Mouse (Mus musculus): ENCODE measurements at regions not wholly inside any gene's neighbourhood (a gene's known extent, or its start where the extent isn't known, plus 50 kb on each side); places are given as distances from the start of the nearest gene placed in this dataset.

DNA sequence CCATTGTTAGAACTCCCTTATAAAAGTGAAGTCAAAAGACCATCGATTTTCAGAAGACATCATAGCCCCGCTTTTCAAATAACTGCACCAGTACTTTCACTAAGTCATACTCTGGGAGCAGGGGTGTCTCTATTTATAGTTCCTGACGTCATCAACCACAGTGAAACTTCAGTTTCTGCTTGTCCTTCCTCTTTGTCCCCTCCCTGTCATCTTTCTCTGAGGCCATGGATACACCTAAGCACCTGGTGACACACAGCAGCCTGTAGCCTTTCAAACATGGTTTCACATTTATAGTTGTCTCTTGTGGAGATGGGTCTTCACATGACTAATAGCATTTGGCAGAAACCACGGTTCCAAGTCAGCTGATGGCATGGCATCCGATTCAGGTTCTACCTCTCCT, 277.2 kb downstream of the 4933412E24Rik start:
- TF ChIP-seq TCF12 (IDR thresholded peaks at IDR 0.05; ENCODE audit: insufficient read depth, poor library complexity, severe bottlenecking) (no peak), CEBPB (IDR thresholded peaks at IDR 0.05; ENCODE audit: insufficient read depth, poor library complexity, severe bottlenecking) (no peak), E2F4 (IDR thresholded peaks at IDR 0.05; ENCODE audit: insufficient read depth) (no peak), REST (IDR thresholded peaks at IDR 0.05; ENCODE audit: insufficient read depth, insufficient read length) (no peak), USF1 (IDR thresholded peaks at IDR 0.05; ENCODE audit: low read depth) (no peak), SRF (IDR thresholded peaks at IDR 0.05; ENCODE audit: control insufficient read depth, insufficient read length, low read depth) (no peak), POLR2AphosphoS2 (IDR thresholded peaks at IDR 0.05; ENCODE audit: insufficient read length, low read depth) (no peak), MYOD1 (IDR thresholded peaks at IDR 0.05; ENCODE audit: control insufficient read depth in 1 of 3, insufficient read length in 2 of 3, low read depth in 2 of 3) (no peak), POLR2A (IDR thresholded peaks at IDR 0.05; ENCODE audit: insufficient read length, low read depth) (no peak), TCF3 (IDR thresholded peaks at IDR 0.05; ENCODE audit: insufficient read length, low read depth) (no peak), MAX (IDR thresholded peaks at IDR 0.05; ENCODE audit: low read depth) (no peak), MYOG (IDR thresholded peaks at IDR 0.05; ENCODE audit: control insufficient read depth in 1 of 3, insufficient read depth in 1 of 3, insufficient read length in 2 of 3, low read depth in 2 of 3) (no peak)
- Histone ChIP-seq H3K79me2 (ENCODE audit: control insufficient read depth, insufficient read depth) (no peaks in the 10 kb centered on the region), H3K36me3 (ENCODE audit: control insufficient read depth, insufficient read depth) (no peaks in the 10 kb centered on the region), H3K4me3 (no peak overlapping the region), H3K4me2 (ENCODE audit: low read depth) (no peak overlapping the region), H3K27me3 (ENCODE audit: control insufficient read depth, insufficient read depth, insufficient read length) (no peaks in the 10 kb centered on the region), H3ac (ENCODE audit: control insufficient read depth, insufficient read length) (no peak overlapping the region)

DNA sequence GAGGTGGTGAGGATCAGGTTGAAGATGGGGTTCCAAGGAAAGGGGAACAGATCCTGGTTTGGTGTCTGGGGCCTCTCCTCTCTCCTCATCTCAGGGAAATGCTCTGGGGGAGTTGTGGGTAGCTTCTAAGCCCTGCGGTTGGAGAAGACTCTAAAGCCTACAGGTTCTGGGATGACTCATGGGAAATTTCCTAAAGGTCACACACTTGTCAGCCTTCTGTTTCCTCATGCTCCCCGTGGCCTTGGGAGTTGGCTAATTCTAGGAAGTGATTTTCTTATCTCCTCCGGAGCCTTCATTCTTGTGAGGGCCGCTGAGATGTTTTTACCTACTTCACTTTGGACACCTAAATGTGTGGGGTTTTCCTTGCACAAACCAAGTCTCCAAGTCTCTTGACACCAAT, 279.2 kb downstream of the 4933412E24Rik start:
- H3K36me3 ChIP-seq (ENCODE audit: control insufficient read depth, insufficient read depth), result no peaks in the 10 kb centered on the region

DNA sequence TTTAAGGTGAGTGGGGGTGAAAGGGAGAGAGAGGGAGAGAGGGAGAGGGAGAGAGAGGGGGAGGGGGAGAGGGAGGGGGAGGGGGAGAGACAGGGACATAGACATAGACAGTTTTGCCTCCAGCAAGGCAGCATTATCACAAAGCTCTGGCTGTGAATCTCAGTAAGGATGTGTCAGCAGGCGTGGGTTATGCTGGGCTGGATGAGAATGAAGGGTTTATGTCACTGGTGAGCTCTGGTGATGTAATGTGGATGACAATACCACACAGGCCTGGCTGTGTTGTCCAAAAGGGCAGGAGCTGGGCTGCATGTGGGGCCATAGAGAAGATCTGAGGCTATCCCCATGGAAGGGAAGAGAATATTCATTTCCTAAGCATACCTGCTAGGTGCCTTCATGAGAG, 282.0 kb downstream of the 4933412E24Rik start:
- Histone ChIP-seq H3K4me2 (ENCODE audit: low read depth) (no peak overlapping the region), H3K36me3 (ENCODE audit: control insufficient read depth, insufficient read depth) (no peaks in the 10 kb centered on the region), H3K4me3 (no peak overlapping the region), H3K79me2 (ENCODE audit: control insufficient read depth, insufficient read depth) (no peaks in the 10 kb centered on the region), H3ac (ENCODE audit: control insufficient read depth, insufficient read length) (no peak overlapping the region), H3K27me3 (ENCODE audit: control insufficient read depth, insufficient read depth, insufficient read length) (no peaks in the 10 kb centered on the region)
- TF ChIP-seq TCF3 (IDR thresholded peaks at IDR 0.05; ENCODE audit: insufficient read length, low read depth) (no peak), REST (IDR thresholded peaks at IDR 0.05; ENCODE audit: insufficient read depth, insufficient read length) (no peak), CEBPB (IDR thresholded peaks at IDR 0.05; ENCODE audit: insufficient read depth, poor library complexity, severe bottlenecking) (no peak), POLR2A (IDR thresholded peaks at IDR 0.05; ENCODE audit: insufficient read length, low read depth) (no peak), MAX (IDR thresholded peaks at IDR 0.05; ENCODE audit: low read depth) (no peak), SRF (IDR thresholded peaks at IDR 0.05; ENCODE audit: control insufficient read depth, insufficient read length, low read depth) (no peak), E2F4 (IDR thresholded peaks at IDR 0.05; ENCODE audit: insufficient read depth) (no peak), TCF12 (IDR thresholded peaks at IDR 0.05; ENCODE audit: insufficient read depth, poor library complexity, severe bottlenecking) (no peak), MYOD1 (IDR thresholded peaks at IDR 0.05; ENCODE audit: control insufficient read depth in 1 of 3, insufficient read length in 2 of 3, low read depth in 2 of 3) (no peak)

More for the DNA sequence above, 279.2 kb downstream of the 4933412E24Rik start:
- H3K4me2 ChIP-seq (ENCODE audit: low read depth), result no peak overlapping the region
- TF ChIP-seq USF1 (IDR thresholded peaks at IDR 0.05; ENCODE audit: low read depth), result no peak
- TF ChIP-seq MYOD1 (IDR thresholded peaks at IDR 0.05; ENCODE audit: control insufficient read depth in 1 of 3, insufficient read length in 2 of 3, low read depth in 2 of 3), result no peak
- TF ChIP-seq MAX (IDR thresholded peaks at IDR 0.05; ENCODE audit: low read depth), result no peak
- no peak for TF ChIP-seq CEBPB (IDR thresholded peaks at IDR 0.05; ENCODE audit: insufficient read depth, poor library complexity, severe bottlenecking)
- TF ChIP-seq REST (IDR thresholded peaks at IDR 0.05; ENCODE audit: insufficient read depth, insufficient read length), result no peak
- TF ChIP-seq POLR2A (IDR thresholded peaks at IDR 0.05; ENCODE audit: insufficient read length, low read depth), result no peak
- no peak for TF ChIP-seq MYOG (IDR thresholded peaks at IDR 0.05; ENCODE audit: control insufficient read depth in 1 of 3, insufficient read depth in 1 of 3, insufficient read length in 2 of 3, low read depth in 2 of 3)
- no peak for TF ChIP-seq TCF3 (IDR thresholded peaks at IDR 0.05; ENCODE audit: insufficient read length, low read depth)
- TF ChIP-seq POLR2AphosphoS2 (IDR thresholded peaks at IDR 0.05; ENCODE audit: insufficient read length, low read depth), result no peak
- TF ChIP-seq TCF12 (IDR thresholded peaks at IDR 0.05; ENCODE audit: insufficient read depth, poor library complexity, severe bottlenecking), result no peak
- no peak for TF ChIP-seq E2F4 (IDR thresholded peaks at IDR 0.05; ENCODE audit: insufficient read depth)
- no peak for TF ChIP-seq SRF (IDR thresholded peaks at IDR 0.05; ENCODE audit: control insufficient read depth, insufficient read length, low read depth)
- no peaks in the 10 kb centered on the region for H3K79me2 ChIP-seq (ENCODE audit: control insufficient read depth, insufficient read depth)
- no peak overlapping the region for H3K4me3 ChIP-seq
- no peaks in the 10 kb centered on the region for H3K27me3 ChIP-seq (ENCODE audit: control insufficient read depth, insufficient read depth, insufficient read length)
- no peak overlapping the region for H3ac ChIP-seq (ENCODE audit: control insufficient read depth, insufficient read length)

GRCm38 (mm10) chr15:59733932-59734331, 282.5 kb downstream of the 4933412E24Rik start:
- no peak for TF ChIP-seq TCF3 (IDR thresholded peaks at IDR 0.05; ENCODE audit: insufficient read length, low read depth)
- no peak for TF ChIP-seq POLR2A (IDR thresholded peaks at IDR 0.05; ENCODE audit: insufficient read length, low read depth)
- TF ChIP-seq POLR2AphosphoS2 (IDR thresholded peaks at IDR 0.05; ENCODE audit: insufficient read length, low read depth), result no peak
- TF ChIP-seq MYOG (IDR thresholded peaks at IDR 0.05; ENCODE audit: control insufficient read depth in 1 of 3, insufficient read depth in 1 of 3, insufficient read length in 2 of 3, low read depth in 2 of 3), result no peak
- no peak for TF ChIP-seq REST (IDR thresholded peaks at IDR 0.05; ENCODE audit: insufficient read depth, insufficient read length)
- TF ChIP-seq SRF (IDR thresholded peaks at IDR 0.05; ENCODE audit: control insufficient read depth, insufficient read length, low read depth), result no peak
- TF ChIP-seq TCF12 (IDR thresholded peaks at IDR 0.05; ENCODE audit: insufficient read depth, poor library complexity, severe bottlenecking), result no peak
- no peak for TF ChIP-seq E2F4 (IDR thresholded peaks at IDR 0.05; ENCODE audit: insufficient read depth)
- H3K27me3 ChIP-seq (ENCODE audit: control insufficient read depth, insufficient read depth, insufficient read length), result no peaks in the 10 kb centered on the region
- no peak overlapping the region for H3ac ChIP-seq (ENCODE audit: control insufficient read depth, insufficient read length)
- H3K4me3 ChIP-seq, result no peak overlapping the region
- no peaks in the 10 kb centered on the region for H3K79me2 ChIP-seq (ENCODE audit: control insufficient read depth, insufficient read depth)
- no peak overlapping the region for H3K4me2 ChIP-seq (ENCODE audit: low read depth)
- no peaks in the 10 kb centered on the region for H3K36me3 ChIP-seq (ENCODE audit: control insufficient read depth, insufficient read depth)

Data from myocyte (in vitro differentiated cells).